Mouse (Mus musculus) gastrocnemius, postnatal 14 days (tissue): ENCODE results near the gene Sall4. TPM values are rescaled to one million over a fixed set of nuclear protein-coding genes. Genes with fewer than 3 reads are reported as not detected.

ENCODE experiments used
- DNase-seq: peaks from one replicate; pipeline ENCODE4 v3.0.0; 2021; ENCODE audit warnings: mixed read lengths
- intact Hi-C: fragments of 180-260 bp; cut with DNase I; formaldehyde crosslinking; loops from one replicate; pipeline ENCODE4 v1.15.1; 2025; ENCODE audit warnings: low total_unique reads
- long read RNA-seq, 2 experiments: library from polyadenylated mRNA; stranded (forward); transcript quantifications; one replicate each; pipeline ENCODE4 v2.0.0; 2021
- total RNA-seq, 2 experiments: library from RNA; stranded (reverse); gene quantifications; 2 replicates each; pipeline ENCODE4 v1.2.3; 2021

The Sall4 gene
- total RNA-seq = under 1 TPM; 0.71 to 0.98 TPM
- long read RNA-seq, experiment 1 = 0 reads
- long read RNA-seq, experiment 2 = 0 reads

DNA sequence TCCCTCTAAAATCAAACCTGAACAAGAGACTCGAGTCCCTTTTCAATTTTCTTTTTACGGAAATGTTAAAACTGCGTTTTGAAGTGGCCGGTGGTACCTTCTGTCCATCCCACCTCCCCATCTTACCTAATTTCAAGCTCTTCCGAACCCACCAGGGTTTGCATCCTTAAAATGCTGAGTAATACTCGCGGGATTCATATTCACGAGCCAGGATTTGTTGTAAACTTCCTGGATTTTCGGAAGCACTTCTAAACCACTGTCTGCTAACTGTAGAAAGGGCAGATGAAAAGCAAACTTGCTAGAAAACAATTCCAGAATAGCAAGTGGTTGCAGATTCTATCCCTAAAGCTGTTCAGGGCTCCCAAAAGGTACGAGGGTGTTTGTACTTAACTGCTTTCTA is at the start of gene Sall4:
Sall4 (minus strand) TSS at position 362 of the 400 bp plus-strand sequence.
- DNase-seq = no peak
- intact Hi-C loops = loop anchor here (5.0 kb wide), 1 partner anchor 120 kb away; no protein-coding TSS in a partner anchor

DNA sequence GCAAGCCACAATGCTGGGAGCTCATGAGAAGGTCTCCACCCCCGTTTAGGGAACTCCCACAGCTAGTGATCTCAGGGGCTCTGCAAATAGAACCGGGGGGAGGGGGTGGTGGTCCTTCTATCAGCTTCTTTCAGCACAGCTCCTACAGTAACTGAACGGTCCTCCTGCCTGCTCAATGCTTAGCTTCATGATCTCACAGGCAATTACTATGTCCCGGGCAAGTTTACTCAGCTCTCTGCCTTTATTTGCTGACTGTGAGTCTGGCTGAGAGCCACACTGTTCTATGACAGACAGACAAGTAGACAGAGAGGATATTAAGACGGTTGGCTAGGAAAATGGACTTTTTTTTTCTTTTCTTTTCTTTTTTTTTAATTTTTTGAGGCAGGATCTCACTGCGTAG is 45.5 kb upstream of the Sall4 start:
- DNase-seq = no peak
- intact Hi-C loops = no loop called here

DNA sequence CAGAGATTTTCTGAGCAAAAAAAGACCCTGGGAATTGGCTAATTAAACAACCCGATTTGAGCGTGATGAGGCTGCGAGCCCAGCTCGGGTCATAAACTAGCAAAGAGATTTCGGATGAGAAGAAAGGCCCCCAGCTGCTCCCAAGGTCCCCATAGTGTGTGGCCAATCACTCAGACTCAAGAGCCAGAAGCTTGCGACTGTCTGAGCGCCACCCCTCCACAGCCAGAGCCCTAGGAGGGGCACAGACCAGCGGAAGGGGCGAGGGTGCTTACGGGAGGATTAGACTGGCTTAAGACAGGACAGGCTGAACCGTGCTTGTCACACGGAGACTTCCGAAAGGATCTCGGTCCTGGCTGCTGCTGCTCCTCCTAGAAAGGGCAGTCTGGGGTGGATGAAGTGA is 42.2 kb upstream of the Sall4 start:
- intact Hi-C loops = no loop called here
- no peak for DNase-seq

DNA sequence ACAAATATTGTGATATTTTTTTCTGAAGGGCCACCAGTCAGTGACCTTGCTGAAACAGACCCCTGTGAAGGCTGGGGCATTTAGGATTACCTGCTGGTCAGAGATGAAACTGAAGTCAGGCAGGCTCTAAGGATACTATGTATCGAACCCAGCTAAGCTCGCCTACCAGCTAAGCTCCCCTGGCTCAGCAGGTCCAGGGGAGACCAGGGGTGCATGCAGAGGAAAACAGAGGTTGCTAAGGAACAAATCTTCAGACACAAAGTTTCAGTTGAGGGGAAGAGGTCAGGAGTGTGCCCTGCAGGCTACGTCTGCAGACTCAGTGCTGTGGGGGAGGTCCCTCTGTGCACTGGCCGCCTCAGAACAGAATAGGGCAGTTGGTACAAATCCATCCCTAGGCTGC is 39.9 kb upstream of the Sall4 start:
- DNase-seq = no peak
- intact Hi-C loops = no loop called here

DNA sequence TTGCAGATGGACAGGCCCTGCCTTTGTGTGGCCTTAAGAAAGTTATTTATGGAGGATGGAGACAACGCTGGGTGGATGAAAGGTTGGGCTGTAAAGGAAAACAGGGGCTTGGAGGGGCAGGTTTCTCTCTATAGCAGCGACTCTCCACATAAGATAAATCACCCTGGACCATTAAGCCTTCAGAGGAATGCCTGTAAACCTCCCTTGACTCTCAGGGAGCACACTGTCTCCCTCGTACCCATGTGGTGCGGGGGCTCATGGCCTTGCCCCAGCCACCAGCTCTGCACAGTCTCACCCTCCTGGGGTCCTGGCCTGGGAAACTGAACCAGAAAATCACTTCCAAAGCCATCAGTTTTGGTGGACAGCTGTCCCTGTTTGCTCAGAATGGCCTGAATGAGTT is 36.1 kb upstream of the Sall4 start:
- no peak for DNase-seq
- intact Hi-C loops = no loop called here

DNA sequence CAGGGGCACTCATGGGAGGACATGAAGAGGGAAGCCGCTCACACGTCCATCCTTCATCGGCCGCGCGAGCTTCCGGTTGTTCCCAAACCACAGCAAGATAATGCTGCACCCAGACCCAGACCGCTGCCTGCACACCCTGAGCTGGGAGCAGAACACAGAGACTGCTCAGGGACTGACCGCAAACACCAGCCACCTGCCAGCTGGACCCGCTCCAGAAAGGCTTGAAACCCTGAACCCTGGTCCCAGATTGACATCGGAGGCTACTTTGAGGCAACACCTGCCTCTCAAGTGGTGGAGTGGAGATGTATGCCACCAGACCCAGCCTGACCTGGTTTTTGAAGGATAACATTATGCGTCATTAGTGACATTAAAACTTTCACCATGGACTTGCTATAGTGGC is 31.6 kb upstream of the Sall4 start:
- intact Hi-C loops = no loop called here
- DNase-seq = no peak

DNA sequence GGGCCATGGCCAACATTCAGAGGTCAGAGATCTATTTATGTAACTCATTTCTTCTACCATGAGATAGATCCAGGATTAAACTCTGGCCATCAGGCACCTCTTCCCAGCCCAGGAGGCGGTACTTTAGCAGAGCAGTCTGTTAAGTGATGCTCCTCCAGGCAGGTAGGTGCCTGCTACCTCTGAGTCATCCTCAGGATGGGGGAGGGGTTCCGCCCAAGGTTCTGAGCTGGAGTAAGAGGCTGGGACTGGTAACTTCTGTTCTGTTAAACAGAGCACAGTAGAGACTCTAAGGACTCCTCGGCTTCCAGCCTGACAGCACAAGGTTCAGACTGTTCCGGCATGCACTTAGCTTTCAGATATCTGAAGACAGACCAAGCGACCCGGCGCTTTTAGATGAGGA is 31.2 kb upstream of the Sall4 start:
- no peak for DNase-seq
- intact Hi-C loops = no loop called here

DNA sequence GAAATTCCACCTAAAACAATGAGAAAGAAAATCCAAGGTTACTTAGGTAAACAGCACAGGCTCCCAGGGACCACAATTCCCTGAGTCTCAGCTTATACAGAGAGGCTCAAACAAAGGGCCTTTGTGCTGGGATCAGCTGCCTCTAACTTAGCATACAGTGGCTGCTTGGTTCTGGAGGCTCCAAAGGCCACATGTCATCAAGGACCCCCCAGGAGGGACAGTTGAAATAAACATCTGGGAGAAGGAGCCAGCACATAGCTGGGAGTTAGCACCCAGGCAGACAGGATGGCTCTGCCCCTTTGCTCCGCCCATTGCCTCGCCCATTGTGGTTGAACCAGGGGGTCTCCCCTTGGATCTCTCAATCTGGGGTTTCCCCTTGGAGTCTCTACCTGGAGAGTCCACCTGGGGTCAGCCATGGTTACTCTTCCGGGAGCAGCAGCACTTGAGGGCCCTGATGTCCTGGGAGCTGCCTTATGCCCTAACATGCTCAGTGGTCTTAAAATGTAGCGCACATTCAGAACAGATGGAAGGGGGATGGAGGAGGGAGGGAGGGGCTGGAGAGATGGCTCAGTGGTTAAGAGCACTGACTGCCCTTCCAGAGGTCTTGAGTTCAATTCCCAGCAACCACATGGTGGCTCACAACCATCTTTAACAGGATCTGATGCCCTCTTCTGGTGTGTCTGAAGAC is 23.5 kb upstream of the Sall4 start:
- intact Hi-C loops = no loop called here
- no peak for DNase-seq

DNA sequence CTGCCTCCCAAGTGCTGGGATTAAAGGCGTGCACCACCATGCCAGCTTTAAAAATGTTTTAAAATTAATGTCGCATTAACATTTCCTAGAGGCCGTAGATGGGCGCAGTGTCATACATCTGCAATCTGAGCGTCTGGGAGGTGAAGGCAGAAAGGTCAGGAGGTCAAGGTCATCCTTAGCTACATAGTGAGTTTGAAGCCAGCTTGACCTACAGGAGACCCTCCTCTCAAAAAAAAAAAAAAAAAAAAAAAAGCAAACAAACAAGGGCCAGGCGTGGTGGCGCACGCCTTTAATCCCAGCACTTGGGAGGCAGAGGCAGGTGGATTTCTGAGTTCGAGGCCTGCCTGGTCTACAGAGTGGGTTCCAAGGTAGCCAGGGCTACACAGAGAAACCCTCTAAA is 18.4 kb upstream of the Sall4 start:
- intact Hi-C loops = no loop called here
- no peak for DNase-seq

DNA sequence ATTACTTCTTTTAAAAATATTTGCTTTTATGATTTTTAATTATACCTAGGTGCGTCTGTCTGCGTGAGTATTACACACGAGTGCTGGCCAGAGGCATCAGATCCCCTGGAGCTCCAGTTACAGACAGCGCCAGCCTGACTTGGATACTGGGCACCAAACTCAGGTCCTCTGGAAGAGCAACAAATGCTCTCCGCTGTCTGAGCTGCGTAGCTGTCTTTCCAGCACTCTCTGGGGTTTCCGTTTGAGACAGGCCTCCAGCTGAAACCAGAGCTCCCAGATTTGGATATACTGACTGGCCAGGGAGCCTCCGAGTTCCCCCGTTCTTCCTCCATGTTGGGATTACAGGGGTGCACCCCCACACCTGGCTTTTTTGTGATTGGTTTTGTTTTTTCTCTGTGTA is 12.9 kb upstream of the Sall4 start:
- DNase-seq = peak; percentile 9
- intact Hi-C loops = no loop called here

DNA sequence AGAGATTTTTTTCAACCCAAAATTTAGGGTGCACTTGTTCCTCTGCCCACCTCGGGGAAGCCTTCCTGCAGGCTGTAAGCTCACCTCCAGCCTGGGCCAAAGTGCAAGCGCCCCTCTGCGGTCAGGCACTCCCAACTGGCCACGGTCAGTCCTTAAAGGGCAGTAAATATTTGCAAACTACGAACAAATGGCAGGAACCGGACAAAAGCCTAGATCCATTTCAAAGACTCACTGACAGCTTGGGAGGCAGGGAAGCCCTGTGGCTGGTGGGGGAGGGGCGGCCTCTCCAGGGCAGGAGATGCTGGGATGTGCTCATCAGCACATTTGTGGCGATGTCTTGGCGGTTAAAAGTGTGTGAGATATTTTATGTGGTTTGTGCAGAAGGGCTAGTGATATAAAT is 12.3 kb upstream of the Sall4 start:
- peak; percentile 8 for DNase-seq
- intact Hi-C loops = no loop called here

DNA sequence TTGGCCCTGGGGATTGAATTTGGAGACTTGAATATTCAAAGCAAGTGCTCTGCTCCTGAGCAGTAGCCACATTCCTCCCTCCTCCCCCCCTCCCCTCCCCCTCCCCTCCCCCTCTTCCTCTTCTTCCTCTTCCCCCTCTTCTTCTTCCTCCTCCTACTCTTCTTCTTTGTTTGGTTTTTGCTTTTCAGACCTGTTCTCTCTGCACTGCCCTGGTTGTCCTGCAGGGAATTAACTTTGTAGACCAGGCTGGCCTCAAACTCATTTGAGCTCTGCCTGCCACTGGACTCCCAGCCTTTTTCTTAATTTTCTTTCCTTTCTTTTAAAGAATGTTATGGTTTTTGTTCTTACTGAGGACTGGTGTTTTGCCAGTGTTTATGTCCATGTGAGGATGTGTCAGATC is 9.7 kb upstream of the Sall4 start:
- intact Hi-C loops = no loop called here
- DNase-seq = no peak

DNA sequence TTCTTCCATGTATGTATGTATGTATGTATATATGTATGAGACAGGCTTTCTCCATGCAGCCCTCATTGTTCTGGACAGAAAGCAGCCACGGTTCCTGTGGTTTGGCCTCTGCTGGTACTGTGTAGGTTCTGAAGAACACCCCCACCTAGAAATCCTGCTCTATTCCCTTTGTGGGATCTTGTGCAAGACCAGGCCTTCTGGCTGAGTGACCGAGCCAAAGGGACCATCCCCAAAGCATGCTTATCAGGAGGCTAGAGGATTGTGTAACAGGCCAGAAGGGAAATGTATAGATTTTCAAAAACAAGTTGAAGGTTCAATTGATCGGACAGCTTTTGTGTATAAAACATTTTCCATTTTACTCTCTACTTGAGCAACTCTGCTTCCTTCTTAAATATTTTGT is 8.5 kb upstream of the Sall4 start:
- intact Hi-C loops = no loop called here
- no peak for DNase-seq

DNA sequence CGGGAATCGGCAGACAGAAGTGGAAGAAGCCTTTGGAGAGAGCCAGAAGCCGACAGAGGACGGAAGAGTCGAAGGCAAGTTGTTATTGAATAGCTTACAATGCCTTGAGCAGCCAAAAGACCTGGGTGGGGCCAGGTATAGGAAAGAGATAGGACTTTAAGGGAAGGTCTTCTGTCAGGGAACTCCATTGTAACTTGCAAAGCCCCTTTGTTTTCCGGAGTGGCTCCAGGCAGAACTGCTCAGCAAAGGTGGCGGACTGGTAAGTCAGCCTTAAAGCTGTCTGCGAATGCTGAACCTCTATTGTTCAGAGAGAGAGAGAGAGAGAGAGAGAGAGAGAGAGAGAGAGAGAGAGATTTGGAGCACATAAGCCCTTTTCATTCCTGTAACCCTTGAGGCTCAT is 1.5 kb upstream of the Sall4 start:
- intact Hi-C loops = loop anchor here (5.0 kb wide), 1 partner anchor 118 kb away; no protein-coding TSS in a partner anchor
- DNase-seq = no peak

DNA sequence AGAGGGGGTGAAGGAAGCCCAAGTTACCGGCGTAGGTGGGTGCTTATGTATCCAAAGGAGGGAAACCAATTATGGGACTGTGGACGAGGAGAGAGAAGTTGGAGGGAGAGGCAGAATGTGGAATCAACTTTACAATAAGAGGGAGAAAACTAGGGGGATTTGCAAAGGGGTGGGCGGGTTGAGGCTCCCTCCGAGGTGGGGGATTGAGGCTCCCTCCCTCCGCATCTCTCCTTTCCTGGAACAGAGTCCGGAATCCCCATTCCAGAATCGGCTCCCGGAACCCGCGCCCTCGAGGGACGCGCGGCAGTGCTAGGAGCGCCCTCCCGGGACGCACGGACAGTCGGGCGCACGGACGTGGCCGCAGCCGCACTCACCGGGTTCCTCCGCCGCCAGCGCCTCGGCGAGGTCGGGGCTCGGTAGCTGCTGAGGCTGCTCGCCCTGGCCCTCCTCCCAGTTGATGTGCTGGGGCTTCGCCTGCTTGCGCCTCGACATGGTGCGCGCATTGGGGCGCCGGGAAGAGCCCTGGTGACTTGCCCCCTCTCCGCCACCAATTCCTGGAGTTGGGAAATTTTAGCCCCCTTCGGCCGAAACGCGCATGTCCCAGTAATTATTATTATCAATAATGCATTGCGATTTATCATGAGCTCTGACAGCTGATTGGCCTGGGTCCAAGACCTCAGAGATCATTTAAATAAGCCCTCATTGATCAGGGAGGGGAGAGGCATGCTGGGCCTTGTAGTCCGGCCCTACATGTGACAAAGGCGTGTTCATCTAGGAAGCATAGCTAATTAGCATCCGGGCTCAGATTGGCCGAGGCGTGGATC is 993 bp downstream of the Sall4 start:
- DNase-seq = peak; percentile 18

DNA sequence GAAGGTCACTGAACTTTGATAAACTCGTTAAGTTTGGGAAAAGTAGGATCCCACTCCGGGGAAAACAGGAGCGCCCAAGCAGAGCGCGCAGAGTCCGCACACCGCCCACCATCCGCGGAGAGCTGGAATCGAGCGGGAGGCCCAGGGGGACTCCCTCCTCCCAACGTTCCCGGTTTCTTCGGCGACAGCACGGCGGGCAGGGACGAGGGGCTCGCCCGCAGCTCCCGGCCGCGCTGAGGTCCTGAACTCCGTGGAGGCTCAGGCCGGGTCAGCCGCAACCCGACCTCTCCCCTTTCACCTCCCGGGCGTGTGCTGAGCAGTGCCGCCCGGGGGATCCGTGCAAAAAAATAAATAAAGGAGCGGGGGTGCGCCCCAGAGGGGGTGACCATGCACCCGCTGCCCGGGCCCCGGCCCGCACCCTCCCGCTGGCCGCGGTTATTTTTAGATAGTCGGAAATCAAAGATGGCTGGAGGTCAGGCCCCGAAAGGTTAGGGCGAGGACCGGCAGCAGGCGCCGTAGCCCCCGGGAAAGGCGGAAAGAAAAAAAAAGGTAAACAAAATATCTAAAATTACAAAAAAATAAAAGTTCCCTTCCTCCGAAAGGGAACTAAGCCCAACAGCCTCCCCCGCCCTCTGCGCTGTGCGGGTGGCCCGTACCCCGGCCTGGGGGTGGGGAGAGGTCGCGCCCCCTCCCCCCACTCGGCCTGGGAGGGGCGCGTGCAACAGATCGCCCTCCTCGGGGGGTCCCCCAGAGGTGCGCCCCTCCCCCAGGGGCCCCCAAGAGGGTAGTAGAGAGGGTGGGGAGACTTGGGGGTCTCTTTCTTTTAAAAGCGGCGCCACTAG is 1.8 kb downstream of the Sall4 start:
- intact Hi-C loops = loop anchor here (5.0 kb wide), 1 partner anchor 121 kb away; no protein-coding TSS in a partner anchor
- DNase-seq = no peak

More for the DNA sequence above, 993 bp downstream of the Sall4 start:
- intact Hi-C loops = loop anchor here (5.0 kb wide), 1 partner anchor 121 kb away; no protein-coding TSS in a partner anchor

DNA sequence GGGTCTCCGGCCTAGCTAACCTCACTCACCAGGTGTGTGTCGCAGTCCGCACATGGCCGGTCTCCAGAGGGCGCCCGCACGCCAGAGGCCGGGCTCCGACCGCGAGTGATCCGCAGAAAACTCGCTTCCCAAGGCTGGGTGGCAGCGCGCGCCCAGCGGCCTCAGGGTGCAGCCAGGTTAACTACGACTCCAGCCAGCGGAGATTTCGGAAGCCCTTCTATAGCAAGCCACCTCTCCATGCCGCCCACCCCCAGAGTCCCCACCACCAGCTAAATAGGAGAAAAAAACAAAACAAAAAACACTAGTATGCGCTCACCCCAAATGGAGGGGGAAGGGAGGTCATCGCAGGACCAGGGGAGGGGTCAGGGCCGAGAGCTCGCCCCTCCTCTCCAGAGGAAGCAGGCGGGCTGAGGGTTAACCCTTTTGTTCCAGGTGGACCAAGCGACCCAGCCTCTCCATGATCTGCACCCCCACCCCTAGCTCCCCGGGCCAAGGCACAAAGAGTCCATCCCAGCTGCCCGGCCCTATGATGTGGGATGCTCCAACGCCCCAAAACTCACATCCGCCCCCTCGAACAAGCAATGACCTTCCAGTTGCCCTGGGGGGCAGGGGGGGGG is 2.6 kb downstream of the Sall4 start:
- DNase-seq = peak; percentile 21
- intact Hi-C loops = loop anchor here (5.0 kb wide), 1 partner anchor 122 kb away; no protein-coding TSS in a partner anchor

DNA sequence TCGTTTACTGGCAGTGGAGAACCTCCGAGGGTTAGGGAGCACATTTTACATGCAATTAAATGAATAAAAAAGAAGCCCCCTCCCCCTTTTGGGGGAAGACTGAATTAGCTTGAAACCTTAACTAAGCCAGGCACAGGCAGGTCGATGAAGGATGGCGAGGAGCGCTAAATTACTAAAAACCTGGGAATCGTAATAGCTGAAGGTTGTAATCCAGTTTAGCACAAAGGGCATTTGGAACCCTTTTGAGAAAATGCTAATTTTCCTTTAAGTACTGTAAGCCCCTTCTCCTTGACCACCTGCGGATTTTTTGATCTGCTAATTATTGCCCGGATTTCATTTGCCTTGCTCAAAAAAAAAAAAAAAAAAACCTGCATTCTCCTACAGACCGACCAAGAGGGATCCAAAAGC is 3.3 kb downstream of the Sall4 start:
- intact Hi-C loops = no loop called here
- DNase-seq = no peak

DNA sequence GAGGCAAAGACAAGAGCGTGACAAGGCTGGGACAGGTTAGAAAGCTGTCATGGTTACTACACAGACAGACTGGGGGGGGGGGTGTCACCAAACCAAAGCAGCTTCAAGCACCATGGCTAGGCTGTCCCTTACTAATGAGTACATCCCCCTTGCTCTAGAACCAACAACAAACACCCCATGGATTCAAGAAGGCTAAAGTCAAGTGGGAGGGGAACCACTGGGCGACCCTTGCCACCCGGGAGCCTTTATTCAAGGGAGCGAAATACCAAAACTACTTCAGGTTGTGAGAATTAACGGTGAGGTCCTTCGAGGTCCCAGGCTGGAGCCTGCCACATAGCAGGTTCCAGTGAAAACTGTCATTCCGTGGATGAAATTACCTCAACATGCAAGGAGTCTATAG is 4.0 kb downstream of the Sall4 start:
- intact Hi-C loops = no loop called here
- no peak for DNase-seq
